Mouse (Mus musculus): Measurements from ENCODE around the gene Aknad1. TPM values are rescaled to one million over a fixed set of nuclear protein-coding genes. Genes with fewer than 3 reads are reported as not detected.

Gene Aknad1
- polyA plus RNA-seq, 1 experiment: not detected

GRCm38 (mm10) chr3:108791054-108791706 lies 51.7 kb downstream of the Aknad1 start:
- TF ChIP-seq CTCF (IDR thresholded peaks at IDR 0.05; ENCODE audit: borderline replicate concordance, insufficient read depth, low read depth, low read length): no peak
- TF ChIP-seq POLR2A (IDR thresholded peaks at IDR 0.05; ENCODE audit: borderline replicate concordance, insufficient read depth, low read length): no peak
- DNase-seq: no peak
- WGBS: 91% methylated on average over 7 of the region's 7 CpGs
- Histone ChIP-seq H3K4me3 (replicated peaks; ENCODE audit: insufficient read depth, low read depth, low read length) (no peak overlapping the region), H3K4me1 (ENCODE audit: control insufficient read depth, insufficient read depth, low read length) (no peaks in the 10 kb centered on the region), H3K27me3 (ENCODE audit: control insufficient read depth, insufficient read depth, low read length) (no peaks in the 10 kb centered on the region), H3K27ac (ENCODE audit: insufficient read depth, low read length) (no peak overlapping the region)

GRCm38 (mm10) chr3:108792420-108792819 lies 53.0 kb downstream of the Aknad1 start:
- H3K4me1 ChIP-seq (ENCODE audit: control insufficient read depth, insufficient read depth, low read length): no peaks in the 10 kb centered on the region
- TF ChIP-seq CTCF (IDR thresholded peaks at IDR 0.05; ENCODE audit: borderline replicate concordance, insufficient read depth, low read depth, low read length) (no peak), POLR2A (IDR thresholded peaks at IDR 0.05; ENCODE audit: borderline replicate concordance, insufficient read depth, low read length) (no peak)
- H3K27ac ChIP-seq (ENCODE audit: insufficient read depth, low read length): no peak overlapping the region
- no peak for DNase-seq
- no peak overlapping the region for H3K4me3 ChIP-seq (replicated peaks; ENCODE audit: insufficient read depth, low read depth, low read length)
- H3K27me3 ChIP-seq (ENCODE audit: control insufficient read depth, insufficient read depth, low read length): no peaks in the 10 kb centered on the region

- TF ChIP-seq POLR2A (IDR thresholded peaks at IDR 0.05; ENCODE audit: borderline replicate concordance, insufficient read depth, low read length) (no peak), CTCF (IDR thresholded peaks at IDR 0.05; ENCODE audit: borderline replicate concordance, insufficient read depth, low read depth, low read length) (no peak)
- DNase-seq: no peak
- Histone ChIP-seq H3K27me3 (ENCODE audit: control insufficient read depth, insufficient read depth, low read length) (no peaks in the 10 kb centered on the region), H3K4me3 (replicated peaks; ENCODE audit: insufficient read depth, low read depth, low read length) (no peak overlapping the region), H3K27ac (ENCODE audit: insufficient read depth, low read length) (no peak overlapping the region), H3K4me1 (ENCODE audit: control insufficient read depth, insufficient read depth, low read length) (no peaks in the 10 kb centered on the region)
- 91% methylated on average over 9 of the region's 9 CpGs for WGBS
Measured at GRCm38 (mm10) chr3:108794780-108795179, 55.3 kb downstream of the Aknad1 start.

DNA sequence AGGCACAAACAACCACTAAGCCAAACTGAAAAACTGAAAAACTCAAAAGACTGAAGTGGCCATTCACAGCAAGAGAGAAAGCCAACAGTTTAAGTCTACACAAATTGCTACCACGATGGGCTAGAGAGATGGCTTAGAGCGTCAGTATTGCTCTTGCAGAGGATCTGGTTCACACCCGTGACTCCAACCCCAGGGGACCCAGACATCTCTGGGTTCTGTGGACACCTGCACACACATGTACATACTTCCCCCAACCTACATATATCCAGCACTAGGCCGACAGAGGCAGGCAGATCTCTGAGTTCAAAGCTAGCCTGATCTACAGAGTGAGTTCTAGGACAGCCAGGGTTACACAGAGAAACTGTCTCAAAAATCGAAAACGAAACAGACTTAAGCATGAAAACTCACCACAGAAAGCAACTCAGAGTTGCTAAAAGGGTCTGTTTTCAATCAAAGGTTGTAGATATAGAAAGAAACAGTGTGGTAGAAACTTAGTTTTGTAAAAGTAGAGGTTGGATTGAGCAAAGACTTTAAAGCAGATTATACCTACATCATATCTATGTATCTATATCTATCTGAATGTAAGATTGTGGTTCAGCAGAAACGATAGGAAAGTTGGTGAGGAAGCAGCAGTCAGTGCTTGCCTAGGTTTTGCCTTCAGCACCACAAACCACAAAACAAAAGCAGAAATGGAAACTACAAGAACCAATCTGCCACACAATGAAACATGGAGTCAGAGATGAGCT lies 56.3 kb downstream of the Aknad1 start:
- no peaks in the 10 kb centered on the region for H3K4me1 ChIP-seq (ENCODE audit: control insufficient read depth, insufficient read depth, low read length)
- no peak for DNase-seq
- no peaks in the 10 kb centered on the region for H3K27me3 ChIP-seq (ENCODE audit: control insufficient read depth, insufficient read depth, low read length)
- WGBS: 90% methylated on average over 7 of the region's 7 CpGs
- no peak overlapping the region for H3K27ac ChIP-seq (ENCODE audit: insufficient read depth, low read length)
- no peak for TF ChIP-seq CTCF (IDR thresholded peaks at IDR 0.05; ENCODE audit: borderline replicate concordance, insufficient read depth, low read depth, low read length)
- H3K4me3 ChIP-seq (replicated peaks; ENCODE audit: insufficient read depth, low read depth, low read length): no peak overlapping the region

- no peak for TF ChIP-seq CTCF (IDR thresholded peaks at IDR 0.05; ENCODE audit: borderline replicate concordance, insufficient read depth, low read depth, low read length)
- TF ChIP-seq POLR2A (IDR thresholded peaks at IDR 0.05; ENCODE audit: borderline replicate concordance, insufficient read depth, low read length): no peak
- DNase-seq: no peak
- no peaks in the 10 kb centered on the region for H3K4me1 ChIP-seq (ENCODE audit: control insufficient read depth, insufficient read depth, low read length)
- H3K4me3 ChIP-seq (replicated peaks; ENCODE audit: insufficient read depth, low read depth, low read length): no peak overlapping the region
- H3K27ac ChIP-seq (ENCODE audit: insufficient read depth, low read length): no peak overlapping the region
- no peaks in the 10 kb centered on the region for H3K27me3 ChIP-seq (ENCODE audit: control insufficient read depth, insufficient read depth, low read length)
- WGBS: 95% methylated on average over 4 of the region's 4 CpGs
Measured at GRCm38 (mm10) chr3:108796386-108796785, 56.9 kb downstream of the Aknad1 start.

- no peak overlapping the region for H3K27ac ChIP-seq (ENCODE audit: insufficient read depth, low read length)
- DNase-seq: no peak
- H3K27me3 ChIP-seq (ENCODE audit: control insufficient read depth, insufficient read depth, low read length): no peaks in the 10 kb centered on the region
- WGBS: 91% methylated on average over 6 of the region's 6 CpGs
- TF ChIP-seq CTCF (IDR thresholded peaks at IDR 0.05; ENCODE audit: borderline replicate concordance, insufficient read depth, low read depth, low read length) (no peak), POLR2A (IDR thresholded peaks at IDR 0.05; ENCODE audit: borderline replicate concordance, insufficient read depth, low read length) (no peak)
- no peak overlapping the region for H3K4me3 ChIP-seq (replicated peaks; ENCODE audit: insufficient read depth, low read depth, low read length)
- no peaks in the 10 kb centered on the region for H3K4me1 ChIP-seq (ENCODE audit: control insufficient read depth, insufficient read depth, low read length)
Measured at GRCm38 (mm10) chr3:108797723-108798122, 58.3 kb downstream of the Aknad1 start.

DNA sequence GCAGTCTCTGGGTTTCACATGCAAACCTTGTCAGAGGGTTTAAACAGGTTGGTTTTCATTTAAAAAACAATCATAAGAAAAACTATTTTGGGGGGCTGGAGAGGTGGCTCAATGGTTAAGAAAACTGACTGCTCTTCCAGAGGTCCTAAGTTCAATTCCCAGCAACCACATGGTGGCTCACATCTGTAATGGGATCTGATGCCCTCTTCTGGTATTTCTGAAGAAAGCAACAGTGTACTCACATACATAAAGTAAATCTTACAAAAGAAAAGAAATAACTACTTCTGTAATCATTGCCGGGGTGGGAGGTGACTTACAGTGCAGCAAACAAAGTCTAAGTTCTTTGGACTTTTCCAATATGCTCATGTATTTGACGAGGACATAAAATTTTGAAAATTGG lies 58.9 kb downstream of the Aknad1 start:
- H3K4me3 ChIP-seq (replicated peaks; ENCODE audit: insufficient read depth, low read depth, low read length): no peak overlapping the region
- no peaks in the 10 kb centered on the region for H3K4me1 ChIP-seq (ENCODE audit: control insufficient read depth, insufficient read depth, low read length)
- no peak overlapping the region for H3K27ac ChIP-seq (ENCODE audit: insufficient read depth, low read length)
- no peaks in the 10 kb centered on the region for H3K27me3 ChIP-seq (ENCODE audit: control insufficient read depth, insufficient read depth, low read length)
- DNase-seq: no peak
- no peak for TF ChIP-seq CTCF (IDR thresholded peaks at IDR 0.05; ENCODE audit: borderline replicate concordance, insufficient read depth, low read depth, low read length)
- TF ChIP-seq POLR2A (IDR thresholded peaks at IDR 0.05; ENCODE audit: borderline replicate concordance, insufficient read depth, low read length): no peak
- WGBS: 79% methylated on average over 2 of the region's 2 CpGs

DNA sequence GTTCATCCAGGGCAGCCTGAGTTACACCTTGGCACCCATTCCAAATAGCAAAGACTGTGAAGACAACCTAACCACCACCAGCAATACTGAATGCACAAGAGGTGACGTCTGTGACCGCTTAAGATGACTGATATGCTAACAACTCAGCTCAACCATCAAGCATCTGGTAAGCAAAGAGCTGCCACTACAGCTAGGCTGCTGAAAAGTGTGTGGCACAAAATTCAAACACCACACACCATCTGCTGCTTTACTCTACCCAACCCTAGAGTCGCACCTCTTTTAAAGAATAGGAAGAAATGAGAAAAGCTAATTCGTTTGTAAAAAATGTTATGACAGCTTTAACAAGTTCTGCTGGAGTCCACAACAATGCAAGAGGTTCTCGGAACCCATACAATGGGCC lies 66.2 kb downstream of the Aknad1 start:
- no peaks in the 10 kb centered on the region for H3K27me3 ChIP-seq (ENCODE audit: control insufficient read depth, insufficient read depth, low read length)
- 85% methylated on average over 5 of the region's 5 CpGs for WGBS
- TF ChIP-seq POLR2A (IDR thresholded peaks at IDR 0.05; ENCODE audit: borderline replicate concordance, insufficient read depth, low read length) (no peak), CTCF (IDR thresholded peaks at IDR 0.05; ENCODE audit: borderline replicate concordance, insufficient read depth, low read depth, low read length) (no peak)
- no peak overlapping the region for H3K27ac ChIP-seq (ENCODE audit: insufficient read depth, low read length)
- H3K4me1 ChIP-seq (ENCODE audit: control insufficient read depth, insufficient read depth, low read length): no peaks in the 10 kb centered on the region
- no peak overlapping the region for H3K4me3 ChIP-seq (replicated peaks; ENCODE audit: insufficient read depth, low read depth, low read length)
- no peak for DNase-seq
